Mouse (Mus musculus) layer of hippocampus, adult 9-10 months (tissue): ENCODE results near the gene Lcn2.
A peak's percentile ranks its signal among the peaks of the same experiment; 100 is the strongest.

Experiments used
- DNase-seq: peaks from one replicate; pipeline ENCODE4 v3.0.0; 2022; ENCODE audit warnings: low spot score

Lcn2 gene

DNA sequence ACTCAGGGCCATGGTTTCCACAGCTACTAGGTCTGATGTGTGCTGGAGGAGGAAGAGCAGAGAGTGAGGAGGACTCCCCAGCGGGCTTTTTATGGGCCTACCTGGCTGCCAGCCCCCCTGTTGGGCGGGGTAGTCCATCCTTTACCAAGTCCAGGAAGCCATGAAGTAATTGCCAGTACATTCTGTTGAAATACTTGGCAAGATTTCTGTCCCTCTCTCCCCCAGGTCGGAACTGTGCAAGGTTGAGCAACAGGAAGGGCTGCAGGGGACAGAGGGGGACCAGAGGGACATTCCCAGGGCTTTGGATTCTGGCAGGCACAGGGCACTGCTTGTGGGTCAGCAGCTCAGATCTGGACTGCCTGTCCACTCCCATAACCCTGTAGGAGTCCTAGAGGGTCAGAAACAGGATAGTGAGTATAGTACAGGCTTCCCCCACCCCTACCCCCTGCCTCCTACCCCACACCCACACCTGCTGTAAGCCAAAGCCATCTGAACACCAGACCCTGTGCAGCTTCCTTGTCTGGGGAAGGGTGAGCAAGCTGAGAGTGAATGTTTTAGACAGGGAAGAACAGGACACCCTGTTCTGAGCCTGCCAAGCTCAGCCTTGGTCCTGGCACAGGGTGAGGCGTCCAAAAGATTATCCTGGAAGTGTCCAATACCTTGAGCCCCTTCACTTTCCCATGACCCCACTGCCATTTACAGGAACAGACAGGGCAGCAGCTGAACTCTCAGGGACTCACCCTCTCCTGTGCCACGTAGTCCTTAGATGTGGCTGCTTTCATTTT, at the start of gene Lcn2:
Gene Lcn2 (minus strand): TSS at position 547 of the 785 bp plus-strand sequence.
- no peak for DNase-seq

DNA sequence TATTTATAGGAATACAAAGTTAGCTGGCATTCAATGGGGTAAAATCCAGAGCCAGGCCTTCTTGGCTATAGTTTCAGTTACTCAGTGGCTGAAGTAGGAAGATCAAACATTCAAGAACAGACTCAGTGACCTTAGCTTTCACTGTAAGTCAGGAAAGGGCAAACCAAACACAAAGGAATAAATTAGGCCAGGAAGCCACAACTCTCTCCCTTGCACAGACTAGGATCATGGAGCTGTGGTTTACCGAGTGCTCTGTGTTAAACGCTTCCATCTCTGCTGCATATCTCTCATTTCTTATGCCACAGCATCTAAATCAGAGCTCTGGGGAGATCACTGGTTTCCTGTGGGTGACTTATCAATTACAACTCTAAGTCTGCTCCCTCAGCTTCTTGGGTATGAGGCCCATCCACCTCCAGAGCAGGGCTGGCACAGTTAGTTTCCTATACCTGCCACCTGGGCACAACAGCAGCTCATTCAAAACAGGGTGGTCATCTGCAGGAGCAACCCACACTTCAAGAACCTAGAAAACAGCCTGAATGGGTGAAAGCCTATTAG, 49.6 kb upstream of the Lcn2 start:
- no peak for DNase-seq

DNA sequence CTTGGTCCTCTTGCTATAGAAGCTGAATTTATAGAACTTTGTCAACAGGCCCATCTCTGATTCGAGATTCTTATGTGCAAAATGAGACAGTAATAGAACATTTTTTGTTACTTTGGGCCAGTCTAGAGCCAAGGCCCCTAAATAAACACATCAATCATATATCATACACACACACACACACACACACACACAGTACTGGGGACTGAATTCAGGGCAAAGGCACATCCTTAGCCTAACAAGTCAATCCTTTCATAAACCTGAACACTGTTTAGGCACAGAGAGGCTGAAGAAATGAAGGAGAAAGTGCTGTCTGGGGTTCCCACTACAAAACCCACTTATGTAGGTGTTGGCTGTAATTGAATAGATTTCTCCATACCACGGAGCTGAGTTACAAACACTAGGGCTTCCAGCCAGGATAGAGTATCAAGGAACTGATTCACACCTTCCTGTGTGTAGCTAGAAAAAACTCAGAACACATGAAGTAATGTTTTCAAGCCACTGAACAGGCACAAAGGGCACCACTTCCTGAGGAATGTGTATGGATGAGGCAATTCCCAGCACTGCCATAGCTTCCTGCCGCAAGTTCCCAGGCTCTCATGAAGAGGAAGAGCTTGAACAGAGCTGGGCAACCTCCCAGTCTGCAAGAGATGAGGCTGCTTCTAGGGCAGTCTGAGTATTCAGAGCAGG, 48.8 kb upstream of the Lcn2 start:
- no peak for DNase-seq

DNA sequence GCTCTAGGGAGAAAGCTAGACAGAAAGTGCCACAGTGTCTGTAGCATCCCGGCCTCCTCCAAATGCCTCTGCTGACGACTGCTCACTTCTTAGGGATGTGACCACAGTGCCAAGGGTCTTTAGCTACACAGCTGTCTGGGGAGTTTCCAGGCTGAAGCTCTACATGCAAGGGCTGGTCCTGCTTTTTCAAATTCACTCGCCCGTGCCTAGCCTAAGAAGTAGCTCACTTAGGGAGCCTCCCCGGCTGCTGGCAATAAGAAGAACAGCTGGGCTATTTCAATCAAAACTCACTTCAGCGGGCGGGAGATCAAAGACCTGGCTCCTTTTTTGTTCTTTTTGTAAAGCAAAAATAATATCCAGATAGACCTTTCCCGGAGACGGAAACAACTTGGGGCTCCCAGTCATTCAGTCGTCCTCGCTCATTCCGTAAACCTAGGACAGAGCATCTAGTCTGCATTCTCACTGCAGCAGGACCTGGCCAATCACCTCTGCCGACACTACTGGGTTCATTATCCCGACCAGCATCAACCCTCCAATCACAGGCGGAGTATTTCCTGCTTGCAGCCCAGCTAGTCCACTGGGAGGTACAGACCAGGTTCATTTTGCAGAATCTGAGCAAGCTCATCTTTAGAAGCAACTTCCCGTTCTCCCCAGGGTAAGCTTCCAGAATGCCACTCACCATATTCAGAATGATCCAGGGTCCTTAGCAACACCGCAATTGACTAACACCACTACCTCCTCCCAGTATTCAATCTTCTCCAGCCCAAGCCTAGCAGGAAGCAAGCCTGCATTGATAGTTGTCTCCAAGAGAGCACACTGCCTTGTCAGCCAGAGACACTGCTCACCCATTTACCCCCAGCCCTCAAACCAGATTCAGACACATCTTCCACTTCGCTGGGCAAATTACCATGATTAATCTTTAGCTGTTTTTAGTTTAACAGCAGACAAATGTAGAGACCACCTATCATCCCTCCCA, 42.9 kb upstream of the Lcn2 start:
- DNase-seq: peak; percentile 80

DNA sequence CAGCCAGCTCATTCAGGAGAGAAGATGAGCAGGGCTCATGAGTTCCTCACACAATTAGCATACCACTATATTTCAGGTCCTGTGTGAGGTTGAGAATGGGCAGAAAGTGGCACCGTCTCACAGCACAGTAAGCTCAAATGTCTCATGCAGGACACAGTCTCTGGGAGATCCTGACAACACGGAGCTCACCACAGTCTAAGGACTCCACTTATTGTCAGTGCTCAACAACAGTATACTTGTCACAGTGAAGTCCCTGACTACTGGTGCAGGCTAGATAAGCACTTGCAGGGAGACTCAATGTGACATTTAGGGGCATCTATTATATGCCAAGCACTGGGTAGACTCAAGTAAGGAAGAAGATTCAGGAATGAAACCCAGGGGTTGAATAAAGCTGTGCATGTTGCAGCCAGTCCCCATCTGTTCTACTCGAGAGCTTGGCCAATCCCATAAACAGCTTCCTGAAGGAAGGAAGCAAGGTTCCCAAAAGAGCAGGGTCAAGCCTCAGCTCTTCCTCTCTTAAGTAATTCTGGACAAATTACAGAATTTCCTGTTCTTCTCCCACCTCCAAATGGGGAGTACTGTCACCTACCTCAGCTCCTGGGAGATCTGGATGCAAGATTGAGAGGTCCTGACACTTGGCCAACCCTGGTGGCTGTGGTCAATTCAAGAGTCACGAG, 41.3 kb upstream of the Lcn2 start:
- no peak for DNase-seq

DNA sequence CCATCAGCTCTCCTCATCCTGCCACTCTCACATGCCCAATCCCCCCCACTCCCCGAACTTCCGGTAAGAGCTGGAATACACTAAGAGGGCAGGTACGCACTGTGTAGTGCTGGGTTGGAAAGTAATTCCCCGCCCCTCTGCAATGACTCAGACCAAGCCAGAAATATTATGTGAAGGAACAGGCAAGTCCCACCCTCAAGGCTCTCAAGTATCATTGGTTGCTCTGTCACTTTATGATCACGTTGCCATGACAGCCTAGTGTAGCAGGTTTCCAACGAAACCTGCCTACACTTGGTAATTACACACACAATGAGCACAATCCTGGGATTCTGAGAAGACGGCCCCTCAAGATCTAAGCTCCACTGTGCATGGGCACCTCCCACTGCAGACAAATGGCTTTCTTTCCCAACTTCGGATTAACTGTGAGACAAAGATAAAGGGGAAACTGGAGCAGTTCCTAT, 40.2 kb upstream of the Lcn2 start:
- DNase-seq: peak; percentile 59

DNA sequence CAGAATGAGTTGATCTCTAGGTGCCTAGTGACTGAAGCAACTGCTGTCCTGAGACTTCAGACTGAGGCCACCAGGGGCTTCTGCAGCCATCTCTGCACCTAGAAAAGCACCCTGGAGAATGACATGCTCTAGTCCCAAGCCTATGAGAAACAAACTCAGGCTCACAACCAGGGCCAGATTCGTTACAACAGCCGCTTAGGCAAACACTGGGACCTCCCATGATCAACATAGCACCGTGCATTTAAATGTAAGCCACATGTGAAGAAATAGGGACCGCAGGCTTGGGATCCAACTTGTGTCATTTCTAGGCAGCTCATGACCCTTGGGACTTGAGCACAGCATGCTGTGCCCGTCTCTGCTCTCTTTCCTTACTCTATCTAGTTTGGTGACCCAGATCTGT, 39.7 kb upstream of the Lcn2 start:
- no peak for DNase-seq

DNA sequence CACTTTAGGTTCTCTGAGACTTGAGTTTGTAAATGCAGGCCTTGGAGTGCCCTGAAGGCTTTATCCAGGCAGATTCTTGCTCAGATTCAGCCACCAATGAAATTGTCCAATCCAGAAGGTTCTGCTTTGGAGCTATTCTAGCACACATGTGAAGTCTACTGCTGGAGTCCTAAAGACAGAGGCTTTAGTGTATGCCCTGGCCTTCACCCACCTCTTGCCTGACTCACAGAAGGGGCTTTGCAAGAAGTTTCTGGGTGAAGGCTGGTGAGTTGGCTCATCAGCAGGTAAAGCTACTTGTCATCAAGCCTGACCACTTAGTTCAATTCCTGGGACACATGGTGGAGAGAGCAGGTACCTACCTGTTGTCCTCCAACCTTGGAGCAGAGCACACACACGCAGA, 38.1 kb upstream of the Lcn2 start:
- DNase-seq: no peak

DNA sequence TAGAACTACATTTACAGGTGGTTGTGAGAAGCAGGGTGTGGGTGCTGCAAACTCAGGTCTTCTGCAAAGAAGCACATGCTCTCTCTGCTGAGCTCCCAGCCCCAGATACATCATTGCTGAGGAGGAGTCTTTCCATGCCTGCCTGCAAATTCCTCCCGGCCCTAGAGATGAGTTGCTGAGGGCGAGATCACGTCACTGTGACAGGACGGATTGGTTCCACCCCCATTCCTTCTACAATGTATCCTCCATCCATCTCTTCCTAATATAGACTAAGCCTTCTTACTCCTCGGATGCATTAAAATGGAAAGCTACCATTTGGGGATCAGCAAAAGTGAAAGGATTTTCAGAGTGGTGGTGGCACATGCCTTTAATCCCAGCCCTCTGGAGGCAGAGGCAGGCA, 37.5 kb upstream of the Lcn2 start:
- DNase-seq: no peak

DNA sequence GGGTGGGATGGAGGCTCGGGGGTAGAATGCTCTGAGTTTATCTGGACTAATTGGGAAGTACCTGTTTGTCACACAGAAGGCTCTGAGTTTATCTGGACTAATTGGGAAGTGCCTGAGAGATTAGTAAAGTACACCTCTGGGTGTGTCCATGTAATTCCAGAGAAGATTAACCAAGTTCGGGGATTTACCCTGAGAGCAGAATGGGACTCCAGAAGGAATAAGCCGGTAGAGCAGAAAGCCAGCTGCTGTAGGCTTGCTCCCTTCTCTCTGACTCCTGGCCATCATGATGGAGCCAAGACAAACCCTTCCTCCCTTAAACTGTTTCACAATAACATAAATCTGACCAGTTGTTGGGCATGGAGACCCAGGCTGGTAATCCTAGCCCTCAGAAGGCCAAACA, 36.7 kb upstream of the Lcn2 start:
- DNase-seq: no peak

DNA sequence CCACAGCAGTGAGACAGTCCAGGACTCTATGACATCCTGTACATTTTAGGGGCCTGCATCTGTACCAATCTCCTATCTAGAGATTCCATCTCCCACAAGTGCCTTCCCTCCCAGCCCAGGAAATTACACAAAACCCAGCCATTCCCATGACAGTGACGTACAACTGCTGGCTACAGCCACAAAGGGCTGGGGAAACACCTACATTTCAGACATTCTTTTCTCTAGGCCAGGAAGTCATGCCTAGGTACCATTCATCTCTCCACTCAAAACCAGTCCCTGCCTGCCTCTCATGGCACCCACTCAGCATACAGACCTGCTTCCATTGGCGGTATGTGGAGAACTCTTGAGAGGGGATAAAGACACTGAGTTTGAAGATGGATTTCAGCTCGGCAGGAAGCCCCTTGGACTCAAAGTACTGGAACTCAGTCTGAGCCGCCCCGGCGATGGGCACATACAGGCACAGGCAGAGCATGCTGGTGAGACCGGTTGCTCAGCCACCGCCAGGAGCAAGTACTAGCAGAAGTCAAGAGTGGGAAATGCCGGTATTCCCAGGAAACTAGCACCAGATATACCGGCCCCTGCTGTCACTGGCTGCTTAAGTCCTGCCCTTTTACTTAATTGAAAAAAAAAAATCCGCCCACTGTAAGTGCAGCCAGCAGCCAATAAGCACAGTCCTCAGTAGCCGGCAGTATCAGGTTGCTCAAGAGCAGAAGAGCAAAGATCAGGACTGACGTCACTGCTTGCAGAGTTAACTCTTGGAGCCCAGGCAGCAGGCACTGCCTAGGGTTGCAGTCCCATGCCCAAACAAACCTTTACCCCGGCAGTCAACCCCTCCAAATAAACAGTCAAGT, 35.7 kb upstream of the Lcn2 start:
- DNase-seq: no peak

DNA sequence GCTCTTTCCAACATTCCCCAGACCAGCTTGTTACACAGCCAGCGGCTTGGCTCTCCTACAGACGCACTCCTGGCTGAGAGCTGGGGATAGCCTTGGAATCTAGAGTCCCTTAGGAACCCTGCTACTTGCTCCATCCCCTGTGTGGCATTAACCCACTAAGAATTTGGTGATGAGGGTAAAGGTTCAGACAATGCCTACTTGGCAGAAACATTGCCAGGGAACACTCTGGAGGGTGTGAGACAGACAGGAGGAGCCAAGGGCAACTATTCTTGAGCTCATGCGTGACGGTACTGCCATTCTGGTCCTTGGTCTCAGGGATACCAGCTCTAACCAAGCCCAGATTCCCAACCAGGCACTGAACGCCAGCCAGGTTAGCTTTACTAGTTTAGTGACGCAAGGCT, 33.8 kb upstream of the Lcn2 start:
- DNase-seq: no peak

DNA sequence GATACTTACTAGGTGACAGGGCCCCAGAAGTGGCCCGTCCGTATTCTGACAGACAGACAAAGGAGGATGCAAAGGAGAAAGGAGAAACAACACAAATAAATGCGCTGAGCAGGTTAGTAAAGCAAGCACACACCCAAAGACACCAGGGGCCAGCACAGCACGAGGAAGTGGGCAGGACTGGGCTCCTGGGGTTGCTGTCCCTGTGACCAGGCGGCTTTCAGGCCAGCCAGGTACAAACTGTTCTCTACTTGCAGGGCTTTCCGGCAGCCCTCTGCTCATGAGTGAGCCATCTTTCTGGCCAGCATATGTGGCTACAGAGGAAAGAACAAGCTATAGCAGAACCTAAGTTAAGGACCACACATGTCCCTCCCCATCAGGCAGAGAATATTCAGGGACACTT, 32.6 kb upstream of the Lcn2 start:
- no peak for DNase-seq

DNA sequence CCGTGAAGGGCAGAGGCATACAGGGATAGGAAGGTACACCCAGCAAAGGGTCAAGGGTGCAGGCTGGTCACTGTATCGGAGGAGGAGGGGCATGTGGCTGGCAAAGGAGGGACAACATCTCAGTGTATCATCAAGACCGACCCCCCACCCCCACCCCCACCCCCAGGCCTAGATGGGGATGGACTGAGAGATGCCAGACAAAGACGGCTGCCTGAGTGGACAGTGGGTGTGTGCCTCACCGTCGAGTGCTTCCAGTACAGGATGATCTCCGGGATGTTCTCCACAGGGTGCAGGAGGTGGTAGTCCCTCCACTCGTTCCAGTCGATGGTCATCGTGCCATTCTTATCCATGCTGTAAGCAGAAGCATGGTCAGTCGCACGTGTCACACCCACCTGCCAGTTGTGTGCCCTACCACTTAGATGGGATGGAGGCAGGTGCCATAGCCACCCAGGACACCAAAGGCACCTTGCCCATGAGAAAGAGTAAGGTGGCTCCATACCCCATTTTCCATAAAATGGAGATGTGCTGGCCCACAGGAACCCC, 32.1 kb upstream of the Lcn2 start:
- DNase-seq: no peak

DNA sequence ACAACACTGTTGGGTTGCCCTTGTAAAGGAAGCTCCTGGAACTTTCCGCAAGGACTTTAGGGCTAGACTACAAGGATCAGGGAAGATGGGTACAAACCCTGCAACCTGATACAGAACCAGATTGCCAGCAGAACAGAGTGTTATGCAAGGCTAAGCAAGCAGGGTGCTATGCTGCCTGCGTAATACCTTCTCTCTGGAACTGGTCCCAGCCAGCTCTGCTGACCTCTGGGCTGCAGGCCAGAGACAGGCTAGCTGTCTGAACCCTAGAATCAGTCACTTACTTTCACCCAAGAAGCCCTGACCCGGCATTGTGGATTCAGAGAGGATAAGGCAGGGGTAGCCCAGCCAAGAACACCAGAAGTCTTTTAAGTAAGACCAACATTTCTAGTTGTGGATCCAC, 31.3 kb upstream of the Lcn2 start:
- no peak for DNase-seq

DNA sequence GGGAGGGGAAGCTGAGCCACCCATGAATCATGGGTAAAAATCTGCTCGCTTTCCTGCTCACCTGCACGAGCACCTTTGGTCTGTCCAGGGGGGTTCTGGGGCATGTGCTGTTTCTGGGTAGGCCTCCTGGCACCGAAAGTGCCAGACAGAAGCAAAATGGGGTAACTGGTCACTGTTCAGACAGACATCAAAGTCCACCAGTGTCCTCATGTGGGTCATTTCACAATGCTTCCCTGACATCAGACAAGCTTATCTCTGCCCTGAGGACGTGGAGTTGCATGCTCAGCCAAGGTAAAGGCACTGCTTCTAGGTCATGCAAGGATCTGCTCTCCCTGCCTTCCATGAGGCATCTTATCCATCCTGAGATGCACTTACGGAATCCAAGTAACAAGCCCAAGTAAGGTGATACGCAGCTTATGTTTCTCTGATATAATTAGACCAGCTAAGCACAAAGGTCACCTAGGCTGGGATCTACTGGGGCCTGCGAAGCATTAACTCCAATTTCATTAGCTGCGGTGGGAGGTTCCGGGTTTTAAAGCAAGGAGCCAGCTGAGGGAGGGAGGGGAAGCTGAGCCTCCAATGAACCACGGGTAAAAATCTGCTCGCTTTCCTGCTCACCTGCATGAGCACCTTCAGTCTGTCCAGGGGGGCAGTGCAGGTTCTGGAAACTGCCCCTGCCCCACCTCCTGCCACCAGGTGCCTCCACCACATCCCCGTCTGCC, 30.5 kb upstream of the Lcn2 start:
- no peak for DNase-seq

DNA sequence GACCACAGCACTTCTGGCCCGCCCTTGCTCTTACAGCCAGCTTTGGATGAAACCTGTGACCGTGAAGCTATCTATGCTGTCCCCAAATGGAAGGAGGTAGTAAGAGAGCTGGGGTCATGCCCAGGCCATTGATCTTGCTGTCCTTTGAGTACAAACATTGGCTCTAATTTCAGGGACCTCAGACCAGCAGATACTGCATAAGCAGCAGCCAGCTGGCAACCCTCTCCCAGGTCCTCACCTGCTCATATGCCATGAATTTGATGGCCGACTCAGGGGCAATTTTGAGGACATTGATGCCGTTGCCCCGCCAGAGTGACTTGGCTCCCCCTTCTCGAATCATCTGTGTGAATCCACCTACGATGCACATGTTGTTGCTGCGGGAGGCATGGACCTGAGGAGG, 29.4 kb upstream of the Lcn2 start:
- no peak for DNase-seq

DNA sequence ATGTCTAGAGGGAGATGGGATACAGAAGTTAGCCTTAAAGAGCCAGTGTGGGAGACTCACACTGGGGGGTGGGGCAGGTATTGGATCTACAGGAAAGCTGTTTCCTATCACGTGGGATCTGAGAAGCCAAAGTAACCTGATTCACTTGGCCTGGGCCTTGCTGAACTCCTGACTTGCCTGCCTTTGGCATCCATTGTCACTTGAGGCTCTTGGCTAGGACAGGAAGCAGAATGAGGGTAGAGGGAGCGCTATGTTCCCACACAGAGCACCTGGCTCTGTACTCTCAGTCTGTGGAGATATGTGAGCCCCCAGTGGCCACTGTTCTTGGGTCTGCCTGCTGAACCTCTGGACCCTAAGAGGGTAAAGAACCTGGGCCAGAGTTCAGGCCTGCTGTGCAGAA, 28.5 kb upstream of the Lcn2 start:
- no peak for DNase-seq

DNA sequence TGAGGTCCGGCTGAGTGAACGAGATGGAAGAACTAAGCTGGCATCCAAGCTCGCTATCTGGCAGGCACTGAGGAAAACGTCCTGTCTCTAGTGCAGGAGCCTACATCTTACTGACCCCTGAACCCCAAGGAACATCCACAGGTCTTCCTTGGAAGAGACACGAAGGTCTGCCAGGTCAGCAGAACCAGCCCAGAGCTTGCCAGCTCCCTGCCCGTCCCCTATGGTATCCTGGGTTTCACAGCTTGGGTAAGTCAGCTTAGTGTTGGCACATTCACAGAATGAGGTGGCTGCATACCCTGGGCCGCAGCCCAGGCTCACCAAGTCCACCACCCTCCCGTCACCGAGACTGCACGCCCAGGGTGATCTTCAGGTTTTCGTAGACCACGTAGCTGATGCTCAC, 27.7 kb upstream of the Lcn2 start:
- no peak for DNase-seq

DNA sequence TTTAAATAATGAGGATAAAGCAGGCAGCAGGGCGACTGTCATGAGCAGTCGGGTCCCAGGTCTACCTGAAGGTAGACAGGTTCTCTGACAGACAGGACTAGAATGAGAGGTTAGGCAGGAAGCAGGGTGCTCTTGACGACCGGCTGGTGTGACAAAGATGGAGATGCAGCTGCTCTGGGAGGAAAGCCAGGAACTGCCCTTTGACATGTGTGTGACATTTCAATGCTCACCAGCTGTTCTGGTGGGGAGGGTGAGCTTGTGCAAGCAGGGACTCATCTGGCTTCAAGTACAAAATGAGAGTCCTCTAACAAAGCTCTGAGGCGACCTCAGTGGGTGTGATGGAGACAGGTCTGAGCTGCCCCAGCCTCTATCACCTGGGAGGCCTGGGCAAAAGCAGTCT, 25.9 kb upstream of the Lcn2 start:
- DNase-seq: no peak
